Mouse (Mus musculus) liver, embryonic 14.5 days (tissue): ENCODE measurements around the gene Serinc5.

Experiments used
- CTCF ChIP-seq: IDR thresholded peaks from 2 replicates; pipeline ENCODE4 v1.5.1; 2016; ENCODE audit warnings: antibody characterized with exemption, low read depth, control low read depth
- EP300 ChIP-seq: IDR thresholded peaks from 2 replicates; pipeline ENCODE4 v1.6.1; 2016; ENCODE audit warnings: antibody characterized with exemption, low read depth

- TF ChIP-seq CTCF = no peak
- TF ChIP-seq EP300 = no peak
Measured at GRCm38 (mm10) chr13:92708466-92708865, 97.6 kb downstream of the Serinc5 start.
